Comparison of ENCODE assay signal across 8 mouse cellular contexts in genomic region chr9:57561711-57562099, GRCm38 (mm10). TPM values are rescaled to one million over a fixed set of nuclear protein-coding genes. Genes with fewer than 3 reads are reported as not detected.
DNase-seq lines count a peak whose midpoint lies in the region; ATAC-seq and TF ChIP-seq lines count a peak whose summit lies in the region.

No protein-coding gene starts in this region.

- 79% methylated on average over 13 of the region's 13 CpGs for WGBS in heart, embryonic 12.5 days
- 80% methylated on average over 13 of the region's 13 CpGs for WGBS in embryonic facial prominence, embryonic 11.5 days
- 52% methylated on average over 13 of the region's 13 CpGs for WGBS in intestine, postnatal 0 days

- peak overlapping the region; percentile 80 for H3K9ac ChIP-seq in heart, embryonic 12.5 days
- H3K9ac ChIP-seq in embryonic facial prominence, embryonic 11.5 days (replicated peaks; ENCODE audit: low read length), result peak overlapping the region; percentile 65; the same call in 1 of the 2 replicates
- H3K9ac ChIP-seq in intestine, postnatal 0 days (ENCODE audit: low read depth, low read length), result peak overlapping the region; percentile 46; the same call in 1 of the 2 replicates

- H3K27me3 ChIP-seq in heart, embryonic 12.5 days (replicated peaks), result no peaks in the 10 kb centered on the region
- no peaks in the 10 kb centered on the region for H3K27me3 ChIP-seq in embryonic facial prominence, embryonic 11.5 days (ENCODE audit: control insufficient read depth, insufficient read depth, low read length)
- no peaks in the 10 kb centered on the region for H3K27me3 ChIP-seq in intestine, postnatal 0 days (replicated peaks; ENCODE audit: control insufficient read depth, insufficient read depth, low read length)
- no peaks in the 10 kb centered on the region for H3K27me3 ChIP-seq in megakaryocyte, embryonic 14.5 days (replicated peaks)

- H3K27ac ChIP-seq in heart, embryonic 12.5 days (ENCODE audit: poor library complexity, severe bottlenecking), result no peak overlapping the region
- H3K27ac ChIP-seq in embryonic facial prominence, embryonic 11.5 days (replicated peaks; ENCODE audit: low read depth, low read length), result no peak overlapping the region
- H3K27ac ChIP-seq in intestine, postnatal 0 days (ENCODE audit: low read depth, low read length), result peak overlapping the region; percentile 74

- H3K4me3 ChIP-seq in heart, embryonic 12.5 days, result peak overlapping the region; percentile 81
- peak overlapping the region; percentile 63 for H3K4me3 ChIP-seq in embryonic facial prominence, embryonic 11.5 days (ENCODE audit: low read depth, low read length)
- H3K4me3 ChIP-seq in intestine, postnatal 0 days (ENCODE audit: low read depth, low read length), result peak overlapping the region; percentile 50
- peak overlapping the region; percentile 94 for H3K4me3 ChIP-seq in megakaryocyte, embryonic 14.5 days (replicated peaks)

- no peaks in the 10 kb centered on the region for H3K36me3 ChIP-seq in heart, embryonic 12.5 days
- H3K36me3 ChIP-seq in embryonic facial prominence, embryonic 11.5 days (replicated peaks; ENCODE audit: control insufficient read depth, insufficient read depth, low read depth, low read length), result no peaks in the 10 kb centered on the region
- H3K36me3 ChIP-seq in intestine, postnatal 0 days (ENCODE audit: control insufficient read depth, insufficient read depth), result no peaks in the 10 kb centered on the region
- H3K36me3 ChIP-seq in megakaryocyte, embryonic 14.5 days (replicated peaks; ENCODE audit: low read length), result peaks cover 31% of the 10 kb centered on the region

- TF ChIP-seq CTCF in intestine, postnatal 0 days (IDR thresholded peaks at IDR 0.05; ENCODE audit: low read depth), result no peak

- H3K9me3 ChIP-seq in heart, embryonic 12.5 days (replicated peaks), result no peaks in the 10 kb centered on the region
- H3K9me3 ChIP-seq in embryonic facial prominence, embryonic 11.5 days (replicated peaks; ENCODE audit: control insufficient read depth, low read length), result no peaks in the 10 kb centered on the region
- no peaks in the 10 kb centered on the region for H3K9me3 ChIP-seq in intestine, postnatal 0 days (ENCODE audit: control insufficient read depth)
- no peaks in the 10 kb centered on the region for H3K9me3 ChIP-seq in megakaryocyte, embryonic 14.5 days

- ATAC-seq in heart, embryonic 12.5 days (ENCODE audit: insufficient number of reproducible peaks, low FRiP score), result no peak
- no peak for ATAC-seq in embryonic facial prominence, embryonic 11.5 days (replicated peaks; ENCODE audit: insufficient number of reproducible peaks, low FRiP score, low TSS enrichment, low read depth)
- peak; percentile 4; the same call in 1 of the 2 replicates for ATAC-seq in intestine, postnatal 0 days

- H3K4me2 ChIP-seq in heart, embryonic 12.5 days, result peak overlapping the region; percentile 88
- H3K4me2 ChIP-seq in embryonic facial prominence, embryonic 11.5 days (ENCODE audit: low read depth, low read length), result peak overlapping the region; percentile 63
- peak overlapping the region; percentile 64 for H3K4me2 ChIP-seq in intestine, postnatal 0 days (replicated peaks; ENCODE audit: low read depth)

- DNase-seq in heart, postnatal 4 days, result no peak
- no peak for DNase-seq in embryonic facial prominence, embryonic 11.5 days (ENCODE audit: low spot score)
- no peak for DNase-seq in urinary bladder, adult 18-20 months (ENCODE audit: low spot score in 2 of 2)
- no peak for DNase-seq in thymus, postnatal 14 days
- no peak for DNase-seq in urinary bladder, postnatal 36 days (ENCODE audit: low spot score in 2 of 2)

- peaks cover 43% of the 10 kb centered on the region for H3K4me1 ChIP-seq in heart, embryonic 12.5 days (replicated peaks)
- H3K4me1 ChIP-seq in embryonic facial prominence, embryonic 11.5 days (ENCODE audit: control insufficient read depth, insufficient read depth, low read length), result no peaks in the 10 kb centered on the region
- H3K4me1 ChIP-seq in intestine, postnatal 0 days (replicated peaks; ENCODE audit: control insufficient read depth, insufficient read depth, low read length), result peaks cover 18% of the 10 kb centered on the region
- peaks cover 87% of the 10 kb centered on the region for H3K4me1 ChIP-seq in megakaryocyte, embryonic 14.5 days

RNA-seq across cellular contexts. Expression of gene Scamp2, which starts 1.0 kb away (rescaled TPM):
- 52.5 and 55.6 TPM in 2 replicates for polyA plus RNA-seq in heart, embryonic 12.5 days (2016; fragmentation: Nextera tagmentation; extraction: Ambion mirVana)
- 10 to 100 TPM; 34.5 to 37.0 TPM for total RNA-seq in heart, postnatal 4 days (2021)
- 49.9 and 50.2 TPM in 2 replicates for polyA plus RNA-seq in embryonic facial prominence, embryonic 11.5 days (2014; fragmentation: Nextera tagmentation; extraction: Ambion mirVana)
- 90.2 and 92.3 TPM in 2 replicates for polyA plus RNA-seq in intestine, postnatal 0 days (2015; fragmentation: Nextera tagmentation; extraction: Ambion mirVana)
- 49.4 and 55.8 TPM in 2 replicates for polyA plus RNA-seq in megakaryocyte, embryonic 14.5 days (2012; ENCODE audit: insufficient read depth, low replicate concordance)

RNA-seq across cellular contexts. Expression of gene Mpi, which starts 9.1 kb away (rescaled TPM):
- 75.6 and 82.6 TPM in 2 replicates for polyA plus RNA-seq in heart, embryonic 12.5 days (2016; fragmentation: Nextera tagmentation; extraction: Ambion mirVana)
- total RNA-seq in heart, postnatal 4 days (2021), result 100 to 1,000 TPM; 122 to 125 TPM
- 41.5 and 42.9 TPM in 2 replicates for polyA plus RNA-seq in embryonic facial prominence, embryonic 11.5 days (2014; fragmentation: Nextera tagmentation; extraction: Ambion mirVana)
- 22.8 and 27.5 TPM in 2 replicates for polyA plus RNA-seq in intestine, postnatal 0 days (2015; fragmentation: Nextera tagmentation; extraction: Ambion mirVana)
- 1.6 and 4.5 TPM in 2 replicates for polyA plus RNA-seq in megakaryocyte, embryonic 14.5 days (2012; ENCODE audit: insufficient read depth, low replicate concordance)

RNA-seq across cellular contexts. Expression of gene Fam219b, which starts 24.4 kb away (rescaled TPM):
- 12.8 TPM in 2 replicates for polyA plus RNA-seq in heart, embryonic 12.5 days (2016; fragmentation: Nextera tagmentation; extraction: Ambion mirVana)
- total RNA-seq in heart, postnatal 4 days (2021), result 1 to 10 TPM; 7.9 to 8.8 TPM
- 15.3 and 15.8 TPM in 2 replicates for polyA plus RNA-seq in embryonic facial prominence, embryonic 11.5 days (2014; fragmentation: Nextera tagmentation; extraction: Ambion mirVana)
- polyA plus RNA-seq in intestine, postnatal 0 days (2015; fragmentation: Nextera tagmentation; extraction: Ambion mirVana), result 6.9 and 7.8 TPM in 2 replicates
- 4.9 TPM in 2 replicates for polyA plus RNA-seq in megakaryocyte, embryonic 14.5 days (2012; ENCODE audit: insufficient read depth, low replicate concordance)

RNA-seq across cellular contexts. Expression of gene Ulk3, which starts 27.5 kb away (rescaled TPM):
- polyA plus RNA-seq in heart, embryonic 12.5 days (2016; fragmentation: Nextera tagmentation; extraction: Ambion mirVana), result 18.1 and 19.5 TPM in 2 replicates
- total RNA-seq in heart, postnatal 4 days (2021), result 10 to 100 TPM; 11.9 to 12.3 TPM
- 5.2 and 6.1 TPM in 2 replicates for polyA plus RNA-seq in embryonic facial prominence, embryonic 11.5 days (2014; fragmentation: Nextera tagmentation; extraction: Ambion mirVana)
- polyA plus RNA-seq in intestine, postnatal 0 days (2015; fragmentation: Nextera tagmentation; extraction: Ambion mirVana), result 8.3 and 10.3 TPM in 2 replicates
- polyA plus RNA-seq in megakaryocyte, embryonic 14.5 days (2012; ENCODE audit: insufficient read depth, low replicate concordance), result 3.3 and 4.7 TPM in 2 replicates

RNA-seq across cellular contexts. Expression of gene Cox5a, which starts 40.6 kb away (rescaled TPM):
- 1,377 and 1,385 TPM in 2 replicates for polyA plus RNA-seq in heart, embryonic 12.5 days (2016; fragmentation: Nextera tagmentation; extraction: Ambion mirVana)
- total RNA-seq in heart, postnatal 4 days (2021), result 1,000 to 10,000 TPM; 1,831 to 1,865 TPM
- polyA plus RNA-seq in embryonic facial prominence, embryonic 11.5 days (2014; fragmentation: Nextera tagmentation; extraction: Ambion mirVana), result 585 and 615 TPM in 2 replicates
- 1,449 and 1,523 TPM in 2 replicates for polyA plus RNA-seq in intestine, postnatal 0 days (2015; fragmentation: Nextera tagmentation; extraction: Ambion mirVana)
- polyA plus RNA-seq in megakaryocyte, embryonic 14.5 days (2012; ENCODE audit: insufficient read depth, low replicate concordance), result 240 and 738 TPM in 2 replicates
